Mouse (Mus musculus) neural tube, embryonic 12.5 days (tissue): Measurements from ENCODE around the gene Arid1a. TPM values are rescaled to one million over a fixed set of nuclear protein-coding genes. Genes with fewer than 3 reads are reported as not detected.

Source experiments
- ATAC-seq: fragments of 200-750 bp; cut with Nextera tagmentation; 2 replicates; pipeline ENCODE4 v1.8.0; 2017; ENCODE audit warnings: low read depth, mild to moderate bottlenecking, moderate TSS enrichment, moderate library complexity; ENCODE audit not compliant: low FRiP score
- H3K27ac ChIP-seq: fragments of 300-500 bp; sonication (generic); 2 replicates; pipeline ENCODE4 v1.5.1; 2016
- H3K27me3 ChIP-seq: fragments of 300-500 bp; sonication (generic); replicated peaks from 2 replicates; pipeline ENCODE4 v1.6.1; 2016; ENCODE audit warnings: mild to moderate bottlenecking
- H3K36me3 ChIP-seq: fragments of 300-500 bp; sonication (generic); 2 replicates; pipeline ENCODE4 v1.6.1; 2016; ENCODE audit warnings: mild to moderate bottlenecking
- H3K4me1 ChIP-seq: fragments of 300-500 bp; sonication (generic); 2 replicates; pipeline ENCODE4 v1.6.1; 2016
- H3K4me2 ChIP-seq: fragments of 300-500 bp; sonication (generic); replicated peaks from 2 replicates; pipeline ENCODE4 v1.6.1; 2016; ENCODE audit warnings: mild to moderate bottlenecking
- H3K4me3 ChIP-seq: fragments of 300-500 bp; sonication (generic); 2 replicates; pipeline ENCODE4 v1.5.1; 2016
- H3K9ac ChIP-seq: fragments of 300-500 bp; sonication (generic); 2 replicates; pipeline ENCODE4 v1.6.1; 2016; ENCODE audit warnings: mild to moderate bottlenecking
- H3K9me3 ChIP-seq: fragments of 300-500 bp; sonication (generic); 2 replicates; pipeline ENCODE4 v1.6.1; 2016; ENCODE audit warnings: mild to moderate bottlenecking
- WGBS: fragments of 180-500 bp; shearing (Covaris S2); methylation state at CpG from one replicate; pipeline ENCODE4 v1.1.7; 2016; 5-methylcytosine and 5-hydroxymethylcytosine counted together
- microRNA-seq: library from miRNA; unstranded; fragments of <30 nt; microRNA quantifications from one replicate; pipeline ENCODE4, GENCODE M21; 2017
- polyA plus RNA-seq: library from polyadenylated mRNA; unstranded; fragments of >200 nt; fragmentation: Nextera tagmentation; extraction: Ambion mirVana; gene quantifications from 2 replicates; pipeline ENCODE4 v1.2.1, GENCODE M21; 2016

The Arid1a gene
- polyA plus RNA-seq, 1 experiment from 2014 or later: 41.0 TPM

DNA sequence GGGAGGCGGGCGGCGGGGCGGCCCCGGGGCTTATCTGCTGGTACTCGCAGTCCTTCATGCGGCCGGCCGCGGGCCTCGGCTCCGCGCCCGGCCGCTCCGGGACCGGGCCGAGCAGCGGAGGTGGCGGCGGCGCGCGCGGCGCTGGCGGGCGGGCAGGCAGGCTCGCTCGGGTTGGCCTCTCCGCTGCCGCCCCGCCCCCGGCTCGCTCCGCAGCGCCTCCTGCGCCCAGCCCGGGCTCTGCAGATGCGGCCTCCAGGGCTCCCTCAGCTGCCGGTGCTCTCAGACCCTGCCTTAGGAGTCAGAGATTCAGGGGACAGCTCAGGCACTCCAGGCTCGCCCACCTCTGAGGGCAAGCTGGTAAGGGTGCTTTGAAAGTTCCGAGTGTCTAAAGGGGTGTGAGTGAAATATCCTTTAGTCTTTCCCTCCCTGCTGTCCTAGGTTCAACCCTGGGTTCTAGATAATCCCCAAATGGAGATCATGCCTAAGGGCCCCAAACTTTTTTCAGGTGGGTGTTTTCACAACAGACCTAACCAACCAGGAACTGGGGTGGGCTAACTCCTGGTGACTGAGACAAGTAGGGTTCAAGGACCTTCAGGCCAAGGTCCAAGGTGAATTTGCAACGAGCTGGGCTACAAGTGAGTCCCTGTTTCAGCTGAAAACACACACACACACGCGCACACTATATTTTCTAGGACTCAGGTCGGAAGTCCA, 123.1 kb downstream of the Arid1a start:
- WGBS: 8% methylated on average over 42 of the region's 47 CpGs
- no peaks in the 10 kb centered on the region for H3K36me3 ChIP-seq
- H3K27me3 ChIP-seq: no peaks in the 10 kb centered on the region
- peak overlapping the region; percentile 89 for H3K4me2 ChIP-seq
- H3K9me3 ChIP-seq: no peaks in the 10 kb centered on the region
- H3K4me3 ChIP-seq: peak overlapping the region; percentile 76
- no peak overlapping the region for H3K27ac ChIP-seq
- ATAC-seq: peak; percentile 74
- H3K4me1 ChIP-seq: peaks cover 18% of the 10 kb centered on the region
- H3K9ac ChIP-seq: peak overlapping the region; percentile 88

DNA sequence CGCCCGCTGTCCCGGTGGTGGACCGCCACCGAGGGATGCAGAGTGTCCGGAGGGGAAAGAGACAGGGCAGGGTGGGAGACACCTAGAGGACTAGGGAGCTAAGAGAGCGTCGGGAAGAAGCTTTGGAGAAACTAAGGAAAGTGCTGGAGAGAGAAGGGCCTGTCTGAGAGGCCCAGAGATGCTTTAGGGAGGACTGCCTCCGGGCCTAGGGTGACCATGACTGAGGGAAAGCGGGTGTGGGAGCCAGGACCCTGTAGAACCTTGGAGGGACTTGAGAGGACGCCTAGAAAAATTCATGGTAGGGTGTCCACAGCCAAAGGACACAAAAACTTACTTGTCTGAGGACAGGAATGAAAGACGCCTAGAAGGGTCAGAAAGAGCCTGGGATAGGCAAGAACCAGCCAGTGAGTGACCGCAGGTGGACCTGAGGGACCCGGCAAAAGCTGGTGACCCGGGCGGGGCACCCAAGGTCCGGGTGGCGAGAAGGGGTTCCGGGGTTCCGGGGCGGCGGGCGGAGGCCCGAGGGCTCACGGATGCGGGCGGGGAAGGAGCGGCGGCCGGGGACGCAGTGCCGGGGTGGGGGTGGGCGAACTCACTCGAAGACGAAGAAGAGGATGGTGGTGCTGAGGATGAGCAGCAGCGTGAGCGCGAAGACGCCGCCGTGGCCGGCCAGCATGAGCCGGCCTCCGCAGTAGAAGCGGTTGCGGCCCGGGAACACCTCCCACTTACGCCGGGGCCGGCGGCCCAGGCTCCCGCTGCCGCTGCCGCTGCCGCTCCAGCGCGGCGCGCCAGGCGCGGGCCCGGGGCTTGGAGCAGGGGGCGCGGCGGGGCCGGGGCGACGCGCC, 123.9 kb downstream of the Arid1a start:
- peak overlapping the region; percentile 76 for H3K4me3 ChIP-seq
- peak overlapping the region; percentile 89 for H3K4me2 ChIP-seq
- H3K36me3 ChIP-seq: no peaks in the 10 kb centered on the region
- H3K9ac ChIP-seq: peak overlapping the region; percentile 88
- peaks cover 18% of the 10 kb centered on the region for H3K4me1 ChIP-seq
- no peaks in the 10 kb centered on the region for H3K27me3 ChIP-seq
- WGBS: 1% methylated on average over 61 of the region's 69 CpGs
- no peaks in the 10 kb centered on the region for H3K9me3 ChIP-seq
- no peak overlapping the region for H3K27ac ChIP-seq
- ATAC-seq: peak; percentile 53

DNA sequence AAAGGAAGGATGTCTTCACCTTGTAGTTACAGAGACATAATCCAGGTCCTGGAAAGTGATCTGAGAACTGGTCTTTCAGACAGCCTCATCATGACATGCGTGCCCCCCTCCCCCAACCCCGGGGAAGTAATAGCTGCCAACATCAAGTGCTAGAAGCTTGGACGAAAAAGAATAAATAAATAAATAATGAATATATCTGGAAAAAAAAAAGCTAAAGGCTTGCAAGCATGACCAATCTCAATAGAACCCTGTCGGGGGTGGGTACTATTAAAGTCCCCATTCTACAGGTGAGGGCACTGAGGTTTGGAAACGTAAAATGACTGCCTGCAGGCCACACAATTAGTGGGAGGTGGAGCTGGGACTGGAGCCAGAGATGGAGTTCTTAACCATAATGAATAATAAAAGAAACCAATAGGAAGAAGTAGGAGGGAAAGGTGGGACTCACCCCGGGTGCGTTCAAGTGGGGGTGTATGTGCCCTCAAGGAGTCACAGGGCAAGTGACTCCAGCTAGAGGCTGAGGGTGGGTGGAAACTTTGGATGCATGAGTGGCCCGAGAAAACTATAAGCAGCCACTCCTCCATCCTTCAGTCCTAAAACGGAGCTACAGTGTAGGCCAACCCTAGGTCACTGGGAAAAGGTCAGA, 124.7 kb downstream of the Arid1a start:
- Histone ChIP-seq H3K4me1 (peaks cover 18% of the 10 kb centered on the region), H3K4me3 (peak overlapping the region; percentile 76), H3K27me3 (no peaks in the 10 kb centered on the region), H3K27ac (no peak overlapping the region), H3K36me3 (peaks cover 2% of the 10 kb centered on the region; the same call in 1 of the 2 replicates), H3K9ac (peak overlapping the region; percentile 88), H3K4me2 (peak overlapping the region; percentile 89), H3K9me3 (no peaks in the 10 kb centered on the region)
- ATAC-seq: no peak
- 46% methylated on average over 9 of the region's 9 CpGs for WGBS

GRCm38 (mm10) chr4:133631071-133631768, 125.3 kb downstream of the Arid1a start:
- Histone ChIP-seq H3K27ac (no peak overlapping the region), H3K4me1 (peaks cover 18% of the 10 kb centered on the region), H3K27me3 (no peaks in the 10 kb centered on the region), H3K9me3 (no peaks in the 10 kb centered on the region), H3K9ac (0 out of 2 replicates have a peak overlapping the region, but pooled peaks have one; percentile 2), H3K4me3 (no peak overlapping the region), H3K36me3 (peaks cover 8% of the 10 kb centered on the region), H3K4me2 (peak overlapping the region; percentile 89; the same call in 1 of the 2 replicates)
- WGBS: 89% methylated on average over 14 of the region's 14 CpGs
- no peak for ATAC-seq

DNA sequence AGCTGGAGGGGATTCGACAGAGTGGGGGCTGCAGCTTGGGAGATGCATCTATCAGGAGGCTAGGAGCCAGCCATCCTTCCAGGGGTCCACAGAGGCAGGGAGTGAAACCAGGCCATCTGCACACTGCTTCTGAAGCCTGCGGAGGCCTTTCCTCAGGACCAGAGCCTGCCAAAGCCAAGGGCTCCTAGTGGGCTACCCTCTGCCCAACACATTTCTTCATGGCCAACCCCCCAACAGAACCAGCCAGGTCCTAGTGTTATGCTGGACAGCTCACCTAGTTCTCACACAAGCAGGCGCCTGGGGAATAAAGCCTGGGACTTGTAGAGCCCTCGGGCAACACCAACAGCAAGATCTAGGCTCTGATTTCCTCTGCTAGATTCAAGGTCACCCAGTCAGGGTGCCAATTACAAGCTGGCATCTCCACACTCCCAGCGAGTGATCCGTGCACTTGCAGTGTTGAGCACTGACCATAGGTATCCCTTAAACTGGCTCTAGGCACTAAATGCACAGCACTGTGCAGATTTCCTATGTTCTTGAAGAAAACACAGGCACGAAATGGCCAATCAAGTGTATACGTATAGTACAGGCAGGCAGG, 126.1 kb downstream of the Arid1a start:
- no peak overlapping the region for H3K4me3 ChIP-seq
- H3K9ac ChIP-seq: no peak overlapping the region
- H3K4me2 ChIP-seq: no peak overlapping the region
- peaks cover 16% of the 10 kb centered on the region for H3K36me3 ChIP-seq
- no peak overlapping the region for H3K27ac ChIP-seq
- no peaks in the 10 kb centered on the region for H3K27me3 ChIP-seq
- ATAC-seq: no peak
- 93% methylated on average over 8 of the region's 8 CpGs for WGBS
- H3K9me3 ChIP-seq: no peaks in the 10 kb centered on the region
- H3K4me1 ChIP-seq: peaks cover 18% of the 10 kb centered on the region

GRCm38 (mm10) chr4:133629191-133629590, 127.4 kb downstream of the Arid1a start:
- Histone ChIP-seq H3K27ac (no peak overlapping the region), H3K9me3 (no peaks in the 10 kb centered on the region), H3K4me1 (peaks cover 18% of the 10 kb centered on the region), H3K4me2 (no peak overlapping the region), H3K36me3 (peaks cover 22% of the 10 kb centered on the region), H3K9ac (no peak overlapping the region), H3K27me3 (no peaks in the 10 kb centered on the region), H3K4me3 (no peak overlapping the region)
- no peak for ATAC-seq
- 89% methylated on average over 7 of the region's 7 CpGs for WGBS

Small RNA genes within 50 kb of the gene (microRNA-seq; reads per million reads assigned to microRNA genes)
- gene Mir7227: not detected

Other genes starting within 250 kb of the Arid1a start
- 1.1 and 1.5 TPM in 2 replicates for gene Kdf1, start 237.8 kb downstream of the Arid1a start, polyA plus RNA-seq
- 335 and 339 TPM in 2 replicates for gene Nudc, start 210.8 kb downstream of the Arid1a start, polyA plus RNA-seq
- not detected in 2 replicates for gene Nr0b2, start 203.4 kb downstream of the Arid1a start, polyA plus RNA-seq
- 11.7 and 13.7 TPM in 2 replicates for gene Gpatch3, start 182.0 kb downstream of the Arid1a start, polyA plus RNA-seq
- 22.7 and 24.7 TPM in 2 replicates for gene Gpn2, start 172.4 kb downstream of the Arid1a start, polyA plus RNA-seq
- 8.3 and 9.5 TPM in 2 replicates for gene Sfn, start 154.6 kb downstream of the Arid1a start, polyA plus RNA-seq
- gene Zdhhc18, start 106.6 kb downstream of the Arid1a start, polyA plus RNA-seq: 9.9 and 11.5 TPM in 2 replicates
- 16.4 and 16.9 TPM in 2 replicates for gene Pigv, start 84.1 kb downstream of the Arid1a start, polyA plus RNA-seq
- 28.7 and 29.2 TPM in 2 replicates for gene Rps6ka1, start 131.0 kb upstream of the Arid1a start, polyA plus RNA-seq
- 2,314 and 2,342 TPM in 2 replicates for gene Hmgn2, start 211.9 kb upstream of the Arid1a start, polyA plus RNA-seq
- gene Dhdds, start 244.1 kb upstream of the Arid1a start, polyA plus RNA-seq: 41.1 and 42.7 TPM in 2 replicates